Mouse (Mus musculus) midbrain, embryonic 11.5 days (tissue): ENCODE measurements around the gene C3ar1. TPM values are rescaled to one million over a fixed set of nuclear protein-coding genes. Genes with fewer than 3 reads are reported as not detected.

Source experiments
- ATAC-seq: fragments of 200-750 bp; cut with Nextera tagmentation; 2 replicates; pipeline ENCODE4 v1.8.0; 2017; ENCODE audit warnings: moderate TSS enrichment, moderate library complexity; ENCODE audit not compliant: low FRiP score
- DNase-seq: peaks from one replicate; pipeline ENCODE4 v3.0.0; 2015; ENCODE audit warnings: low spot score; ENCODE audit errors: missing footprints
- H3K27ac ChIP-seq: fragments of 300-500 bp; sonication (generic); 2 replicates; pipeline ENCODE4 v1.5.1; 2014; ENCODE audit warnings: low read depth, low read length
- H3K27me3 ChIP-seq: fragments of 300-500 bp; sonication (generic); 2 replicates; pipeline ENCODE4 v1.6.1; 2014; ENCODE audit warnings: mild to moderate bottlenecking, low read length, moderate library complexity, mixed read lengths; ENCODE audit not compliant: control insufficient read depth, insufficient read depth
- H3K36me3 ChIP-seq: fragments of 300-500 bp; sonication (generic); 2 replicates; pipeline ENCODE4 v1.6.1; 2014; ENCODE audit warnings: mild to moderate bottlenecking, low read length, moderate library complexity, mixed read lengths; ENCODE audit not compliant: control insufficient read depth, insufficient read depth
- H3K4me1 ChIP-seq: fragments of 300-500 bp; sonication (generic); 2 replicates; pipeline ENCODE4 v1.6.1; 2014; ENCODE audit warnings: low read length; ENCODE audit not compliant: control insufficient read depth, insufficient read depth
- H3K4me2 ChIP-seq: fragments of 300-500 bp; sonication (generic); 2 replicates; pipeline ENCODE4 v1.6.1; 2014; ENCODE audit warnings: mild to moderate bottlenecking, moderate library complexity
- H3K4me3 ChIP-seq: fragments of 300-500 bp; sonication (generic); 2 replicates; pipeline ENCODE4 v1.5.1; 2014; ENCODE audit warnings: low read depth, low read length
- H3K9ac ChIP-seq: fragments of 300-500 bp; sonication (generic); 2 replicates; pipeline ENCODE4 v1.6.1; 2014; ENCODE audit warnings: low read length
- H3K9me3 ChIP-seq: fragments of 300-500 bp; sonication (generic); 2 replicates; pipeline ENCODE4 v1.6.1; 2016; ENCODE audit warnings: low read length; ENCODE audit not compliant: control insufficient read depth
- WGBS: fragments of 180-500 bp; shearing (Covaris S2); extraction: QIAGEN DNeasy Blood & Tissue Kit; methylation state at CpG from one replicate; pipeline ENCODE4 v1.1.7; 2014; 5-methylcytosine and 5-hydroxymethylcytosine counted together
- polyA plus RNA-seq: library from polyadenylated mRNA; unstranded; fragments of >200 nt; fragmentation: Nextera tagmentation; extraction: Ambion mirVana; gene quantifications from 2 replicates; pipeline ENCODE4 v1.2.1, GENCODE M21; 2014

The C3ar1 gene
- polyA plus RNA-seq, 1 experiment from 2014 or later = 2.0 TPM

- Histone ChIP-seq H3K9ac (no peak overlapping the region), H3K9me3 (no peaks in the 10 kb centered on the region), H3K4me2 (no peak overlapping the region), H3K4me3 (no peak overlapping the region), H3K27me3 (no peaks in the 10 kb centered on the region), H3K36me3 (peaks cover 27% of the 10 kb centered on the region; the same call in 1 of the 2 replicates), H3K4me1 (no peaks in the 10 kb centered on the region), H3K27ac (no peak overlapping the region)
- DNase-seq (no peak), ATAC-seq (no peak)
- WGBS = 94% methylated on average over 5 of the region's 5 CpGs
These were observed 18.4 kb downstream of the C3ar1 start for GRCm38 (mm10) chr6:122837539-122837938.

- Histone ChIP-seq H3K4me2 (no peak overlapping the region), H3K36me3 (peaks cover 27% of the 10 kb centered on the region; the same call in 1 of the 2 replicates), H3K27me3 (no peaks in the 10 kb centered on the region), H3K27ac (no peak overlapping the region), H3K4me1 (no peaks in the 10 kb centered on the region), H3K4me3 (no peak overlapping the region), H3K9ac (no peak overlapping the region), H3K9me3 (no peaks in the 10 kb centered on the region)
- DNase-seq = no peak
- 93% methylated on average over 3 of the region's 3 CpGs for WGBS
- no peak for ATAC-seq
These were observed 19.0 kb downstream of the C3ar1 start for GRCm38 (mm10) chr6:122836974-122837373.

- no peaks in the 10 kb centered on the region for H3K9me3 ChIP-seq
- no peak overlapping the region for H3K4me2 ChIP-seq
- no peaks in the 10 kb centered on the region for H3K4me1 ChIP-seq
- 72% methylated on average over 4 of the region's 4 CpGs for WGBS
- DNase-seq = no peak
- no peak for ATAC-seq
- peaks cover 19% of the 10 kb centered on the region; the same call in 1 of the 2 replicates for H3K36me3 ChIP-seq
- no peak overlapping the region for H3K9ac ChIP-seq
- no peak overlapping the region for H3K27ac ChIP-seq
- H3K27me3 ChIP-seq = no peaks in the 10 kb centered on the region
- no peak overlapping the region for H3K4me3 ChIP-seq
These were observed 21.6 kb downstream of the C3ar1 start for GRCm38 (mm10) chr6:122834365-122834764.

- Histone ChIP-seq H3K4me2 (no peak overlapping the region), H3K9me3 (no peaks in the 10 kb centered on the region), H3K27me3 (no peaks in the 10 kb centered on the region), H3K36me3 (peaks cover 15% of the 10 kb centered on the region; the same call in 1 of the 2 replicates), H3K27ac (no peak overlapping the region), H3K4me1 (no peaks in the 10 kb centered on the region), H3K9ac (no peak overlapping the region), H3K4me3 (no peak overlapping the region)
- DNase-seq = no peak
- whole genome bisulfite sequencing = 84% methylated on average over 7 of the region's 7 CpGs
- no peak for ATAC-seq
These were observed 23.1 kb downstream of the C3ar1 start for GRCm38 (mm10) chr6:122832880-122833279.

GRCm38 (mm10) chr6:122828086-122828485, 27.9 kb downstream of the C3ar1 start:
- peak; percentile 33; the same call in 1 of the 2 replicates for ATAC-seq

GRCm38 (mm10) chr6:122825923-122826742, 29.8 kb downstream of the C3ar1 start:
- WGBS = 2% methylated on average over 29 of the region's 29 CpGs
- peak overlapping the region; percentile 26 for H3K4me3 ChIP-seq
- peaks cover 11% of the 10 kb centered on the region for H3K4me1 ChIP-seq
- no peaks in the 10 kb centered on the region for H3K27me3 ChIP-seq
- ATAC-seq (peak; percentile 45), DNase-seq (peak; percentile 87)
- peak overlapping the region; percentile 50 for H3K4me2 ChIP-seq
- no peaks in the 10 kb centered on the region for H3K36me3 ChIP-seq
- no peak overlapping the region for H3K27ac ChIP-seq
- H3K9me3 ChIP-seq = no peaks in the 10 kb centered on the region
- H3K9ac ChIP-seq = peak overlapping the region; percentile 53

More at GRCm38 (mm10) chr6:122828086-122828485, 27.9 kb downstream of the C3ar1 start:
- WGBS = 44% methylated on average over 13 of the region's 13 CpGs
- Histone ChIP-seq H3K4me2 (no peak overlapping the region), H3K27me3 (no peaks in the 10 kb centered on the region), H3K4me1 (peaks cover 9% of the 10 kb centered on the region; the same call in 1 of the 2 replicates), H3K9me3 (no peaks in the 10 kb centered on the region), H3K4me3 (no peak overlapping the region), H3K27ac (no peak overlapping the region), H3K36me3 (peaks cover 1% of the 10 kb centered on the region; the same call in 1 of the 2 replicates), H3K9ac (no peak overlapping the region)
- DNase-seq = no peak

- no peak overlapping the region for H3K4me2 ChIP-seq
- no peak for ATAC-seq
- WGBS = 90% methylated on average over 9 of the region's 9 CpGs
These were observed 30.8 kb downstream of the C3ar1 start for GRCm38 (mm10) chr6:122825166-122825565.

GRCm38 (mm10) chr6:122824086-122824485, 31.9 kb downstream of the C3ar1 start:
- Histone ChIP-seq H3K4me1 (peaks cover 19% of the 10 kb centered on the region), H3K27me3 (no peaks in the 10 kb centered on the region), H3K9me3 (no peaks in the 10 kb centered on the region), H3K4me2 (no peak overlapping the region), H3K9ac (no peak overlapping the region), H3K4me3 (no peak overlapping the region), H3K36me3 (no peaks in the 10 kb centered on the region), H3K27ac (no peak overlapping the region)
- 80% methylated on average over 10 of the region's 10 CpGs for WGBS
- ATAC-seq (no peak), DNase-seq (no peak)

More at GRCm38 (mm10) chr6:122825166-122825565, 30.8 kb downstream of the C3ar1 start:
- no peaks in the 10 kb centered on the region for H3K36me3 ChIP-seq
- no peaks in the 10 kb centered on the region for H3K9me3 ChIP-seq
- H3K4me3 ChIP-seq = no peak overlapping the region
- peaks cover 19% of the 10 kb centered on the region for H3K4me1 ChIP-seq
- H3K27ac ChIP-seq = no peak overlapping the region
- no peak for DNase-seq
- H3K27me3 ChIP-seq = no peaks in the 10 kb centered on the region
- no peak overlapping the region for H3K9ac ChIP-seq

- no peaks in the 10 kb centered on the region for H3K9me3 ChIP-seq
- no peaks in the 10 kb centered on the region for H3K27me3 ChIP-seq
- no peak overlapping the region for H3K9ac ChIP-seq
- 83% methylated on average over 9 of the region's 9 CpGs for WGBS
- no peaks in the 10 kb centered on the region for H3K36me3 ChIP-seq
- peaks cover 19% of the 10 kb centered on the region for H3K4me1 ChIP-seq
- no peak overlapping the region for H3K27ac ChIP-seq
- no peak overlapping the region for H3K4me3 ChIP-seq
- no peak overlapping the region for H3K4me2 ChIP-seq
- ATAC-seq (no peak), DNase-seq (no peak)
These were observed 34.1 kb downstream of the C3ar1 start for GRCm38 (mm10) chr6:122821822-122822221.
